Mouse (Mus musculus) lung, adult 18-20 months (tissue): ENCODE data around the gene A230050P20Rik.
"Not testable (repeated sequence)": the region's sequence is repeated elsewhere in the genome, so short reads cannot be mapped to it uniquely, and the experiment has no call there.

Experiments used
- DNase-seq, 2 experiments: peaks; one replicate each; pipeline ENCODE4 v3.0.0; 2022; ENCODE audit warnings: mixed read lengths in 2 of 2

The A230050P20Rik gene

DNA sequence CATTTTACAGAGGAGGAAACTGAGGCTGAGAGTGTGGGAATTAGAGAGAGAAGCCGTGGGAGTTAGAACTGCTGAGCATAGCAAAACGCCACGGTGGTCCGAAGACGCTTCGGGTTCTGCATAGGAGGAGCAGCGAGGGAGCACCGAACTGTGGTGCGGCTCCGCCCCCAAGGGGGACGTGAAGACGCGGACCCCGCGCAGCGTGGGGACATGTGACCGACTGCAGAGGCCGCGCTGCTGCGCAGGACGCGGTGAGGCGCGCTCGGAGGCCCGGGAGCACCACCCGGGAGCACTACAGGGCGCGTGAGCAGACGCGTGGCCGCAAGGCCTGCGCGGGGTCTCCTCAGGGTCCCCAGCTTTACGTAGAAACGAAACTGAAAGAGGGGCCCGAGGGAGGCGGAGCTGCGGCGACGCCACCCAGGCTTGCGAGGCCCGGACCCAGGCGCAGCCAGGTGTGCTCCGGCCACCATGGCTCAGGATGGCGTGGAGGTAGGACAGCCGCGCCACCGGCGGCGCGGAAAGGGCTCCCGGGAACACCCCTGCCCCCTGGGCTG lies at the start of gene A230050P20Rik:
TSS of gene A230050P20Rik (plus strand) at position 195 of the 554 bp plus-strand sequence.
- peak; percentile 63 to 68 for DNase-seq

DNA sequence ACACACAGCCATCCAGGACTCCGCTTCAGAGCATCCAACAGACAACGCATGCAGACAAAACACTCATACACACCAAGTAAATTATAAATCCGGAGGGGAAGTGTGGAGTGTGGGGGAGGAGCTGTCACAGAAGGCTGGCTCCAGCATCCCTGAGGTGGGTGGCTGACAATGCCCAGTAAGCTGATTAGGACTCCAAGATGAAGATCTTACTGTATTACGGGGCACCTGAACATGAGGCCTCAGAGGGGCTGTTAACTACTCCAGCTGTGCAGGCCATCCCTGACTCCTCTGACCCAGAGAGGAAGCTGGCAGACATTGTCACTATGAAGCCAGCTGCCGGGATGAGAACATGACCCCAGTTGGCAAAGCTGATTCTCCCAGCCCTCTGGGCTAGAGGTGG lies 48.4 kb upstream of the A230050P20Rik start:
- DNase-seq, result no peak

DNA sequence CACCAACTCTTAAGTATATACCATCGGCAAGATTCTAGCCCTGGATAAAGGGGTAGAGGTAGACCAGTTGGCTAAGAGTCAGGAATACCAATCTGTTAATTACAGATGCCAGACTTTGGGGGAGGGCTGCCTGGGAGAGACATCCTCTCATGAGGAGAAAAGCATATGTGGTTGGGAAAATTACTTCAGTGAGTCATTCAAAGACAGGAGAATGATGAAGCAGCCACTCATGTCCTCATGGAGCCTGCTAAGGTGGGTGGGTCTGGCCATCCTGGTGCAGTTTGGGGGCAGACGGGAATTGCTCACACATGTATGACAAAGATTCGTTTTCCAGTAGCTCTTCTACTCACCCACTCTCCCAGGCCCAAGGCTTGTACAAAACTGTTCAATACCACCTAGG lies 45.6 kb upstream of the A230050P20Rik start:
- DNase-seq, result no peak

DNA sequence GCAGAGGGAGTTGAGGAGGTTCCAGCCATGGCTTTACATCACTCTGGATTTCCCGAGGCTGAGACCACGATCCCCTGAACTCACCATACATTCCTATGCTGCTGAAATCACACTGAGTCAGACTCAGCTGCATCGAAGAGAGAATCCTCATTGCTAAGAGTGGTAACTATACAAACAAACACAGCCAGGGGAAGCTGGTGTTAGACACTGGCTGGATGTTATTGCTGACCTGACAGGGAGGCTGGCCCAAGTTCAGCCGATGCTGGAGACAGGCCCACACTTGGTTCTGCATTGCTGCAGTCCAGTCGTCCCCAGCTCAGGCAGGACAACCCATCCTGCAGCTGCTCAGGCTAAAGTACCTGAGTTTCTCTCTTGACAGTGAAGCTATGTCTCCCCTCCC lies 42.7 kb upstream of the A230050P20Rik start:
- no peak for DNase-seq

DNA sequence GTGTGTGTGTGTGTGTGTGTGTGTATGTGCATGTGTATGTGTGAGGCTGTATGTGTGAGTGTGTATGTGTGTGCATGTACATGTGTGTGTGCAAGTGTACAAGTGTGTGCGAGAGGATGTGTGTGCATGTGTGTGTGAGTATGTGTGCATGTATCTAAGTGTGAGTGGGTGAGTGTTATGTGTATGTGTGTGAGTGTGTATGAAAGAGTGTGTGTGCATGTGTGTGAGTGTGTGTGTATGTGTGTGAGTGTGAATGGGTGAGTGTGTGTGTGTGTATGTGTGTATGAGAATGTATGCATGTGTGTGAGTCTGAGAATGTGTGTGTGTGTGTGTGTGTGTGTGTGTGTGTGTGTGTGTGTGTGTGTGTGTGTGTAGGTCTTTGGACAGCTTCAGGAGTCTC lies 40.3 kb upstream of the A230050P20Rik start:
- DNase-seq, result no peak

DNA sequence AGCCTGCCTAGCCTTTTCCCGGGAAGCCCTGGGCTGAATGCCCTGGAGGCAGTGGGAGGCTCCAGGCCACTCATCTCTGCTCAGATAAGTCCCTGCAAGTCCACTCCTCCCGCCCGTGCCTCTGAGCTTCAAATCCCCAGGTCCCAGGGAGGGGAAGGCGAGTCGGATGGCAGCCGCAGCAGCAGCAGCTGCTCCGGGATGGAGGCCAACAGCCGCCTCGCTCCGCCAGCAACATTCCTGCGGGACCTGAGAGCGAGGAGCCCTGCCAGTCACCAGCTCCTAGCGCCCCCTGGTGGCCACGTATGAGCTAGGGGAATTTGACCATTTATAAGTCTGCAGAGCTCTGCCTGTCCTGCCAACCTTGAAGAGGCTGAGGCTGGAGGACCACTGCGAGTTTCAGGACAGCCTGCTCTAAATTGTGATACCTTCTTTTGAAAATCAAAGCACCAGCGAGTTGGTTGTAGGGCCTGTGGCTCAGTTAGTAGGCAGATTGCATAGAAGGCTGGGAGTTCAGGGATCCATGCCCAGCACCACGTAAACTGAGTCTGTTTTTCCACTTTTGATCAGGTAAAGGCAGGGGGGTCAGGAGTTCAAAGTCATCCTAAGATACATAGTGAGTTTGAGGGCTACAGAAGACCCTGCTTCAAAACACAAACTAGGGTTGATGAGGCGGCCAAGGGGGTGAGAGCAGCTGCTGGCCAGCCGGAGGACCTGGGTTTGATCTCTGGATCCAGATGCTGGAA lies 37.4 kb upstream of the A230050P20Rik start:
- peak; percentile 91 to 92 for DNase-seq

DNA sequence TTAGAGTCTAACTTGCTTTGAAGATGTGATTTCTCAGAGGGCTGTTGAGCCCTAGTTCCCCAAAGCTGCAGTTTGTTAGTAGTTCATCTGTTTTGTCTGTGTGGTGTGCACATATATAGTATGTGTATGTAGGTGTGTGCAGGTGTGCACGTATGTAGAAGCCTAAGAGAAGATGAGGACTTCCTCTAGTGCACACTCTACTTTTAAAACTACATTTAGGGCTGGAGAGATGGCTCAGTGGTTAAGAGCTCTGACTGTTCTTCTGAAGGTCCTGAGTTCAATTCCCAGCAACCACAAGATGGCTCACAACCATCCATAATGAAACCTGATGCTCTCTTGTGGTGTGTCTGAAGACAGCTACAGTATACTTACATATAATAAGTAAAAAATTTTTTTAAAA lies 33.6 kb upstream of the A230050P20Rik start:
- no peak for DNase-seq

DNA sequence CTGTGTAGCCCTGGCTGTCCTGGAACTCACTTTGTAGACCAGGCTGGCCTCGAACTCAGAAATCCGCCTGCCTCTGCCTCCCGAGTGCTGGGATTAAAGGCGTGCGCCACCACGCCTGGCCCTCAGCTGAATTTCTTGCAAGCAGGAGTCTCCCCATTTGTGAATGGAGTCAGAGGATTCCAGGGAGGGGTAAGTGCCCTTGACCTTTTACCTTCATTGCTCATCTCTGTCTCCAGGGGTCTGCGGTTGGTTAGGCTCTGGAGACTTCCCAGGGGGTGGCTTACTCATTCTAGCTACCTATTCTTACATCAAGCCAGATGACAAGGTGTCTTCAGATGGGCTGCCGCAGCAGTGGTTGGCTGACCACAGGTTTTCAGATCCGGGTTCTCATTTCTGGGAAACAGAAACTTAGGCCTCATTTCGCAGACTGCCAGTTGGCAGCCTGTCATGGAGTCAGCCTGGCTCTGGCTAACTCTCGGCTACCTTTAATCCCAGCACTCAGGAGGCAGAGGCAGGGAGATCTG lies 32.9 kb upstream of the A230050P20Rik start:
- DNase-seq, result not testable (repeated sequence)

DNA sequence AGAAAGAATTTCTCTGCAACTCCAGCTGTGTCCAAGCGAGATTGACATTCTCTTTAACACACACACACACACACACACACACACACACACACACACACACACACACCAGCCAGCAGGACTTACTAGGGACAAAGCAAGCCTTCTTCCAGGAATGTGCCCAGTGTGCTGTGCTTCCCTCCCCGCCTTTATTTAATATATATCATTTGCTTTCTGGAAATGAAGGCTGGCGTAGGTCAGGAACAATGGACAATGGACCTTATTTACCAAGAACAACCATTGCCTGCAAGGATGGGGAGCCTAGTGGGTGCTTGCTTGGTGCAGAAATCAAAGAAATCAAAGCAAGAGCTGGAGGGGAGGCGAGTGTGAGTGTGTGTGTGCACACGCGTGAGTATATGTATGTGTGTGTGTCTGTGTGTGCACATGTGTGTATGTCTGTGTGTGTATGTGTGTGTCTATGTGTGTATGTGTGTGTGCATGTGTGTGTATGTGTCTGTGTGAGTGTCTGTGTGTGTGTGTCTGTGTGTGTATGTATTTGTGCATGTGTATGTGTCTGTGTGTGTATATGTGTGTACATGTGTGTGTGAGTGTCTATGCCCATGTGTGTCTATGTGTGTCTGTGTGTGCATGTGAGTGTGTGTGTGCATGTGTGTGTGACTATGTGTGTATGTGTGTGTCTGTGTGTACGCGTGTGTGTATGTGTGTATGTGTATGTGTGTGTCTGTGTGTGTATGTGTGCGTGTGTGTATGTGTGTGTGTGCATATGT lies 31.1 kb upstream of the A230050P20Rik start:
- no peak for DNase-seq

DNA sequence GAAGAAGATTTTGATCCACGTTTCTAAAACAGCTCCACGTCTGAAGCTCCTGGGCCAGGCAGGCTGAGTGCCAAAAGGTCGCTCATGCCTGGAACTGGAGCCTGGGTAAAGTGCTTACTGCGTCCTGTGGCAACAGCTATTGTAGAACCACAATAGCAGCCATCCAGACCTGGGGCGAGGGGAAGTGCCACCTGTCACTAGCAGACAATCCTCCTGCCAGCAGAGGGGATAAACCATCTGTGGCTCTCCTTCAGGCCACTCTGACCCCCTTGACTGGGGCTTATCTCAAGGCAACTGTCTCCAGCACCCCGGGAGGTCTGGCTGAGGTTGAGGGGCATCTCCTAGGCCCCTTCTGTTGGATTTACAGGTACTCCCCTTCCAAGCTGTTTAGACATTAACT lies 29.5 kb upstream of the A230050P20Rik start:
- no peak for DNase-seq

DNA sequence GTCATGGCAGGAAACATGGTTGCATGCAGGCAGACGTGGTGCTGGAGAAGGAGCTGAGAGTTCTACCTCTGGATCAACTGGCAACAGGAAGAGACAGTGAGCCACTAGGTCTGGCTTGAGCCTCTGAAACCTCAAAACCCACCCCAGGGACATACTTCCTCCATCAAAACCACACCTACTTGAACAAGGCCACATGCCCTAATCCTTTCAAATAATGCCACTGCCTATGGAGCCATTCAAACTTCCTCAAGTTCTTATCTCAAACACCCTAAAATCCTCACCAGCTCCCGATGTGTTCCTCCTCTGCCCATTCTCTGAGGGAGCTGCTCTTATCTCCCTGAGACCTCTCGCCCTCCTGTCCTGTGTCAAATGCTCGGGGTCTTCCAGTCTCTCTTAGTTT lies 26.2 kb upstream of the A230050P20Rik start:
- DNase-seq, result no peak

DNA sequence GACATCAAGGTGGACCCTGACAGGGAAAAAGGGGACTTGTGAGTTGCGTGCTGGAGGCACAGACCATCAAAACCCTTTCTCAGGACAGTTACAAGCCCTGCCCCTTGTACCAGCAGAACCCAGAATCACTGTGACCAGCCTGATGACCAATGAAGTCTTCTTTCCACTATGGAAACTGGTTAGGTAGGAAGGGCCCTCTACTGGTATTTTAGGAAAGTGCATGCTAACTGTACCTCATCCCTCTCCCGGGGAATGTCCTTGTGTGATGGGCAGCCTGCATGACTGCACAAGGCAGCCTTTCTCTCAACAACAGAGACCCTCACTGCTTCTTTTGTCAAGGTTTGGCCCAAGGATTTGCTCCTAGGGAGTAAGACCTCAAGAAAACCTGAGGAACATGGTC lies 25.8 kb upstream of the A230050P20Rik start:
- no peak for DNase-seq

DNA sequence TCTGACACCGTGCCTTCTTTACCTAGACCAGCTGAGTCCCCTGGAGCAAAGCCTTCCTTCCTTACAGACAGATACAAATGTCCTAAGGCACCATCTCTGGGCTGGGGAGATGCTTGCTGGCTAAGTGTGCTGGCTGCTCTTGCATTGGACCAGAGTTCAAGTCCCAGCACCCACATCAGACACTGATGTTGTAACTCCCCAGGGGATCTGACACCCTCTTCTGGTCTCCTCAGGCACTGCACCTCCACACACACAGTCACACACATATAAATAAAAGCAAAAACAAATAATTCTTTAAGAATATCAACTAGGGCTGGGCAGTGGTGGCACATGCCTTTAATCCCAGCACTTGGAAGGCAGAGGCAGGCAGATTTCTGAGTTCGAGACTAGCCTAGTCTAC lies 18.3 kb upstream of the A230050P20Rik start:
- no peak for DNase-seq

DNA sequence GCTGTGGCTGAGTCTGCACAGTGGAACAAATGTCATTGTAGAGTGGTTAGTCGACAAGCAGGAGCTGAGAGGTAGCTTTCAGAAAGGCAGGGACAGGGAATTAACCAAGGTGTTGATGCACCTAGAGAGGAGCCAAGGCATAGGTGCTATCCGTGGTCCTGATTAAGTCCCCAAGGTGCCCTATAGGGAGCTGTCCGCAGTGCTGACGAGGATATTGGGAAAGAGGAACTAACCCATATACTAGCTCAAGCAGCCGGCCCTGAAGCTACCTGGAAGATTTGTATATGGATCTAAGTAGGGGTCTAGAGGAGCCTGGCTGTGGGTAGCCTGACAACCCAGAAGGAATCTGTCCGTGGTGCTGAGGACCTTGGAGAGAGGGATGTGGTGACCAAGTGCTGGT lies 11.3 kb upstream of the A230050P20Rik start:
- DNase-seq, result peak; percentile 31 to 49

DNA sequence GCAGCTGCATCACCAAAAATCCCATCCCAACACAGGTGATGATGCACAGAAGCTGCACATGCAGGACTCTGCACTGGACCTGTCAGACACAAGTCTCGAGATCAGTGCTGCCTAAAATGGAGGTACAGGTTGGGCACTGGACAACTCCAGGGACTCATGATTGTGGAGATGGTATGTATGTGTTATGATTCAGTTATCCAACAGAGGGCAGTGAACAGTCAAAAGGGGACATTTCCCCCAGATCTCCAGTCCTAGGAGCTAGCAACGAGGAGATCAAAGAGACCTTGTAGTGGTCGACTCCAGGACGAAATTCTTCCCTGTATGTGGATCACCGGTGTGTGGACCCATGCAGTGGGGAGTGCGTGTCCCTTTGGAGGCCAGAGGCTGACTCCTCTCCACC lies 8.5 kb upstream of the A230050P20Rik start:
- DNase-seq, result no peak

DNA sequence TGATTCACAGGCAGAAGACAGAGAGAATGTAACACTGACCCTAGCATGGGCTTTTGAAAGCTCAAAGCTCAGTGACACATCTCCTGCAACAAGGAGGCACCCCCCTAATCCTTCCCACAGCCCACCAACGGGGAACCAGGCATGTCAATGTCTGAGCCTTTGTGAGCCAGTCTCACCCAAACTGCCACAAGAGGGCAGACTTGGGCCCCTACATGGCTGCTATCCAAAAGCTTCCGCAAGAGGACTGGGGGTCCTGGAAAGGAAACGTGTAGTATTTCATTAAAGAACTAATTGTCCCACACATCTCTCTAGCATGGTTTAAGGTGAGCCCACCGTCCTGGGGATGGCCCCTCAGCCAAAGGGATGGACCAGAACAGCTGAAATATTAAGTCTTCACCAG lies 6.6 kb upstream of the A230050P20Rik start:
- no peak for DNase-seq

DNA sequence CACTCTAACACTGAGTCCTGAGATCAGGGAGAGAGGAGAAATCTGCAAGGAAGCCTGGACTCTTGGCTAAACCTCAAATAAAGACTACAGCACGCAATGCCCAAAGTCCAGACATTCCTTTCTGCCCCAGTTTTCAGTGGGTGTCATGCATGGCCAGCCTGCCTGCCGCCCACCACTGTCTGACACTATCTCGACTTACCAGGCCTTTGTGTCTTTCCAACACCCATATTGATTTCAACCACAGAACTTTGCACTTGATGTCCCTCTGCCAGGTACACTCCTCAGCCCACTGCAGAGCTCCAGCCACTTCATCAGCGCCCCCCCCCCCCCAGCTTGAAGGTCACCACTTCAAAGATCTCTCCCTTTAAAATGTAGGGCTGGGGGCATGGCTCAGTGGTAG lies 6.2 kb upstream of the A230050P20Rik start:
- no peak for DNase-seq

DNA sequence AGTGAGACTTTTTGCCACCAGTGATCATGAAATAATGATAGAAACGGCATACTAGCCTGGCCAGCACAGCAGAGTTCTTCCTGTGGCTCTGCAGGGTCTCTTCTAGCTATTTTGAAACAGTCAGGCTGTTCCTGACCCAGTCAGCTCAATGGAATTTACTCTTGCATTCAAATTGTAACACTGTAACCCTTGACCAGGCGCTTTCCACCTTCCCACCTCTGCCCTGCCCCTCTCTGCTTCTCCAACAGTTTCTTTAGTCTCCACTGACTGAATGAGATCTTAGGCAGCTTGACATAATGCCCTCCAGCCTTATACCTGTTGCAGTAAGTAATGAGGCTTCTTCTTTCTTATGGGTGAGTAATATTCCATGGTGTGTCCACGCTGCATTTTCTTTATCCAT lies 1.6 kb upstream of the A230050P20Rik start:
- DNase-seq, result no peak

DNA sequence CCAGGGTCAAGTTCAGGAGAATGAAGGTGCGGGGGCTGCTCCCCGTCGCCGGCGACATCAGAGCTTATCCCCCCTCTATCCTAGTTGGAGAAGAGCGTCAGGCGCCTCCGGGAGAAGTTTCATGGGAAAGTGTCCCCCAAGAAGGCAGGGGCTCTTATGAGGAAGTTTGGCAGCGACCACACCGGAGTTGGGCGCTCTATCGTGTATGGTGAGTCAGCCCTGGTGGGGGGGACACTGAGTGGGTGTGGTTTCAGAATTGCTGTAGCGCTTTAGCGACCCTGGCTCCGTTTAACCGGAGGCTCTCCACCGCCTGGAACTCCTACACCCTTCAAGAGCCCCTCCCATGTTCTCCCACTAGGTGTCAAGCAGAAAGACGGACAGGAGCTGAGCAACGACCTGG lies 804 bp downstream of the A230050P20Rik start:
- peak; percentile 25 to 31 for DNase-seq

DNA sequence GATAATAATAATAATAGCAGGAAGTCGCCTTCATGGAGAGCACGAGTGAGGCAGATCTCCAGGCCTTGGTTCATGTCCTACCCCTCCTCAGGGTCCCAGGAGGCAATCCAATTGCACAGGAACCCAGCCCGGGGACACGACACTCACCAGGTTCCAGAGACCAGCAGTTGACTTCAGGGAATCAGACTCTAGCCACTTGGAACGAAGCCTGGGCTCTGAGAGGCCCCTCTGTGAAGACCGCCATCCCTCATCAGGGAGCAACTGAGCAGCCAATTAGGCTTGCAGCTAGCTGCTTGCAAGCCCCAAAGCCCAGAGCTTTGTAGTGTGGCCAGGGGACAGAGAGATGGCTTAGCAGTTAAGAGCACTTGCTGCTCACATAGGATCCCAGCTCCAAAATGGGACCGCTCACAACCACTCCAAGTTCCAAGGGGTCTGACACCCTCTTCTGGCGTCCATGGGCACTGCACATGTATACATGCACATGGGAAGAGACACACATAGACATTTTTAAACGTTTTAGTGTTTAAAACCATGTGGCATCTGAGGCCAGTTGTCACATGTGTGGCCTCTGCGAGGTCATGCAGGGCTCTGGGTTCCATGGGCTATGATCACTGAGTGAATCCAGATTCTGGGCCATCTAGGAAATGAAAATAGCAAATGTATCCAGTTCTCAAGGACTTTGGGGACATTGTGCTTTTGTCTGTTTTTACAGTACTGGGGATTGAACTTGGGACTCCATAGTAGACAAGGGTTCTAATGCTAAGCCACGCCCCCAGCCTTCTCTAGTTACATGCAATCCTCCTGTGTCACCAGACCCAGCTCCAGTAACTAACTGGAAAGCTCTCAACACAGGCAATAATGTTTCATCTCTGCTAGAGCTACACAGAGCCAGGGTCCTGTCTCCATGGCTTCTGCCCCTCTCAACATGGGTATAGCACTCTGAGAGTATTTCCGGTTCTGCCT lies 2.0 kb downstream of the A230050P20Rik start:
- no peak for DNase-seq

DNA sequence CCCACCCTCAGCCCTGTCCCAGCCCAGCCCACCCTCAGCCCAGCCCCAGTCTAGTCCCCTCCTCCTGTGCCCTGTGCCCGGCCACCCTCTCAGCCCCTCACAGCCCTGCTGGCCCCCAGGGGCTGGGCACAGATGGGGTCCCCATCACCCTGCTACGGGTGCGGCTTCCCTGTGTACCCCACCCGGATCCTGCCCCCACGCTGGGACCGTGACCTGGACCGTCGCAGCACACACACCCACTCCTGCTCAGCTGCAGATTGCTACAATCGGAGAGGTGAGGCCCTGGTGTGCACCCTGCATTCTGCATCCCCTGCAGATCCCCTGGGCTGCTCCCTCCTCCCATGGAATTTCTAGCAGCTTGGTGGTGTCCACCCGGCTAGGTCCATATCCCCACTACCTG lies 4.5 kb downstream of the A230050P20Rik start:
- no peak for DNase-seq

DNA sequence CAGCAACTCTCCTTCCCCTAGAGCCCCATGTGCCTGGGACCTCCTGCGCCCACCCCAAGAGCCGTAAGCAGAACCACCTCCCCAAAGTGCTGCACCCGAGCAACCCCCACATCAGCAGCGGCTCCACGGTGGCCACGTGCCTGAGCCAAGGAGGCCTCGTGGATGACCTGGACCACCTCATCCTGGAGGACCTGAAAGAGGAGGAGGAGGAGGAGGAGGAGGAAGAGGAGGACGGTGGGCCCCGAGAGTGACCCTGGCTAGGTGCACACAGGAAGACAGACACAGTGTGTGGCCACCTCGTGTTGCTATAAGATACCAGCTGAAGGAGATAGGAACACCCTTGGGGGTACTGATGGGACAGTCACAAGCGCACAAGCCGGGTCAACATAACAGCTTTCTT lies 5.1 kb downstream of the A230050P20Rik start:
- no peak for DNase-seq
